Mouse (Mus musculus): Measurements from ENCODE around the gene Cenpw. TPM values are rescaled to one million over a fixed set of nuclear protein-coding genes. Genes with fewer than 3 reads are reported as not detected.

Cenpw gene
- polyA plus RNA-seq (2017; shearing (Covaris generic)), result 3.7 TPM

DNA sequence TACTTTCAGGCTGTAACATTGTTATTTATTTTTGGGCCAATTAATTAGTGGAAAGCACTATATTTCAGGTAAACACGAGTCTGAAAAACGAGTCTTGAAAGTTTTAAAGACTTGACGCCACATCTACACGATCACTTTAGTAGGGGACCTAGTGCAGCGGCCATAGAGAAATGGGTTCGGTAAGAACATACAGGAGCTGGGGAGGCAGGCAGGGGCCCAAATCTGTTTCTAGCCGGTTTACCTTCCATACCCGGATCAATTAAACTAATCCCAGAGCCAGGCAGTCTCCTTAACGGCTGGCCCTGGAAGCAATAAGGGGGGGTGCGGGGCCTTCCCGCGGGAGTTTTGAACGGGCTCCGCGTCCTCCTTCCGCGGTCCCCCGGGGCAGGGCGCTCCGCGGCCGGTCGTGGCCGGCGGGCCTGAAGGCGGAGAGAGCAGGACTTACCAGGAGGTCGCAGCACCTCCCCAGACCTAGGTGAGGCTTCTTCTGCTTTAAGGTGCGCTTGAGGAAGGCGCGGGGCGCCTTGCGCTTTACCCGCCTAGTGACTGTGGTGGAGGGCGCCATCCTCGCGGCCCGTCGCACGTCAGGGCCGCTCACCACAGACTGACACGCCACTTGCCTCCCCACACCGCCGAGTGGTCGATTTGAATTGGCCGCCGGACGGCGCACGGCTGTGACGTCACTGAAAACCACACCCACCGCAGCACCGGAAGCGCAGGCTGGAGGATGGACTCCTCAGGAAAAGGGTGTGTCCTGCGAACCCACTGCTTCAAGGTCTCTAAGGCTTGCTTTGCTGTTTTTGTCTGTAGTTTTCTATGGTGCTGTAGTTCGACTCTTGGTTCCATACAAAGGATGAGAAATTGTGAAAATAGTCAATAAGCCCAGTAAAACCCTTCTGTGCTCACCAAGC, at the start of gene Cenpw:
Gene Cenpw, minus strand, starts transcription at position 645 of the 911 bp plus-strand sequence.

Measured in activated CD4-positive, CD25-positive, alpha-beta regulatory T cell, adult 9 weeks (primary cell).